Mouse (Mus musculus) right cerebral cortex, adult 18-20 months (tissue): ENCODE results near the gene Lingo1.

Experiments used
- DNase-seq: peaks from one replicate; pipeline ENCODE4 v3.0.0; 2022; ENCODE audit warnings: mixed read lengths

Lingo1 gene

GRCm38 (mm10) chr9:56795721-56796655, at the start of gene Lingo1:
Gene Lingo1, minus strand, starts transcription at chr9:56796468.
- peak; percentile 89 for DNase-seq

GRCm38 (mm10) chr9:56844644-56845043, 48.4 kb upstream of the Lingo1 start:
- no peak for DNase-seq

GRCm38 (mm10) chr9:56843679-56844188, 47.5 kb upstream of the Lingo1 start:
- DNase-seq = peak; percentile 71

- DNase-seq = no peak
Measured at GRCm38 (mm10) chr9:56842303-56842719, 46.0 kb upstream of the Lingo1 start.

- no peak for DNase-seq
Measured at GRCm38 (mm10) chr9:56841864-56842263, 45.6 kb upstream of the Lingo1 start.

- no peak for DNase-seq
Measured at GRCm38 (mm10) chr9:56840721-56841120, 44.5 kb upstream of the Lingo1 start.

DNA sequence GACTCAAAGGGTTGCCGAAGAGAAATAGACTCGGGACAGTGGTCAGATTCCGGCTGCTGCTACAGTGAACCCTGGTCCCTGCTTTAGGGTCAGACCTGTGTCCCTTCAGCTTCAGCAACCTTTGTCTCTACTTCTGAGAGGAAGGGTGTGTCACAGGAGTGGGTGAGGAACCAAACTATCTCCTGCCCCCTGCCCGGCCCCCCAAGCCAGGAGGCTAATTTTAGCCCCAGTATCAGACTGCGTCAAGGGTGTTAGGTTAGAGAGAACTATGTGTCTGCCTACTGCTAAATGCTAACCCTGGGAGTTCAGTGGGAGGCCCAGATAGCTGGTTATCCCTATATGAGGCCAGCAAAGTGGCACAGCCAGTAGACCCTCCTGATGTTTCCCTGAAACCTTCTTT, 38.9 kb upstream of the Lingo1 start:
- DNase-seq = no peak

DNA sequence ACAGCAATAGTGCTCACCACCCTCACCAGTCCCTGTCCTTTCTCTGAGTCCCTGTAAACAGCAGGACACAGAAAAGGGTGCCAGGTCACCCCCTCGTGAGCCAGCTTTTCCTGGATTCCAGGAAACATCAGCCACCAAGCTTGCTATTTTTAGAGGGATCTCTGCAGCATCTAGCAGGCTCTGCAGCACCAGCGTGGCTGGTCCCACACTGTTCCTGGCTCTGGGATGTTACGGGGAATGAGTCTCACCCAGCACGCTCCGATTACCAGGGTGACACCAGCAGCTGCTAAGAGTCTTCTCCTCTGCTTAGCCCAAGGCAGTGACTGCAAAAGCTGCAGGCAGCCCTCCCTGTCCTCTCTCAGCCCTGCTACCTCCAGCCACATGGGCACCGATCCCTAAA, 36.6 kb upstream of the Lingo1 start:
- DNase-seq = peak; percentile 59

DNA sequence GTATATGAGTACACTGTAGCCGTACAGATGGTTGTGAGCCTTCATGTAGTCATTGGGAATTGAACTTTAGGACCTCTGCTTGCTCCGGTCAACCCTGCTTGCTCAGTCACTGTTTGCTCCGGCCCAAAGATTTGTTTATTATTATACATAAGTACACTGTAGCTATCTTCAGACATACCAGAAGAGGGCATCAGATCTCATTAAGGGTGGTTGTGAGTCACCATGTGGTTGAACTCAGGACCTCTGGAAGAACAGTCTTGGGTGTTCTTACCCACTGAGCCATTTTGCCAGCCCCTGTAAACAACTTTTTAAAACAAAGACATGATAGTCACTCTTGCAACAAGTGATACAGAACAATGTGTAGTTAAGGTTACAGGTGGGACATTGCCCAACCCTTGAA, 35.6 kb upstream of the Lingo1 start:
- no peak for DNase-seq

- peak; percentile 34 for DNase-seq
Measured at GRCm38 (mm10) chr9:56830162-56830561, 33.9 kb upstream of the Lingo1 start.

DNA sequence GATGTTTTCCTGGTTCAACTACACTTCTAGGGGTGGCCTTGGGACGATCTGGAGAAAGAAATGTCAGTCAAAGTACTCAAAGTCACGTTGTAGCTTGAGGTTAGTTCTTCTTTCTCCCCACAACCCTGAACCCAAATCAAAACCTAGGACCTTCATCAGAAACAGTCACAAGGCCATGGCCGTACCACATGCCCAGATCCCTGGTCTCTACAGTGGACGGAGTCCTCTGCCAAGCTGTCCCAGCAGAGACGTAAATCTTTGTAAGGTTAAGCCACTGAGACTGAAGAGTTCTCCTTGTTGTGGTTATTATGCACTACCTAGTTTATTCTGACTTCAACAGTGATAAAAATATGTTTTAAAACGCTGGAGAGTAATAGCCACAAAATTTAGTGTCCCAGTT, 32.6 kb upstream of the Lingo1 start:
- DNase-seq = no peak

DNA sequence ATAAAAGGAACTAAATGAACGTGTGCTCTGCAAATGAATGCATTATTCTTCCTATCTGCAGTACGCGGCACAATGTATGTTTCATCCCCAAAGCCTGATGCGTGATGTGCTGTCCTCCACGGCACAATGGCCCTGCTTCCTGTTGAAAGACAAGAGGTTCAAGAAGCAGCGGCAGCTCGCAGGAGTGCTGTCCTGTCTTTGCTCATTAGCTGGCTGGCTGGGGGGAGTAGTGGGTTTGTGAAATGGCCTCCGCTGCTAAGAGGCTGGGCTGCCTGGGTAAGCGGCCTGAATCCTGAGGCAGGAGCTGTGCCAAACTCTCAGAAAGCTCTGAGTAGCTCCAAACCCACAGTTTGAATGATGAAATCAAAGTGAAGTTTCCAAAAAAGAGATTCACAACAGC, 31.9 kb upstream of the Lingo1 start:
- DNase-seq = no peak

DNA sequence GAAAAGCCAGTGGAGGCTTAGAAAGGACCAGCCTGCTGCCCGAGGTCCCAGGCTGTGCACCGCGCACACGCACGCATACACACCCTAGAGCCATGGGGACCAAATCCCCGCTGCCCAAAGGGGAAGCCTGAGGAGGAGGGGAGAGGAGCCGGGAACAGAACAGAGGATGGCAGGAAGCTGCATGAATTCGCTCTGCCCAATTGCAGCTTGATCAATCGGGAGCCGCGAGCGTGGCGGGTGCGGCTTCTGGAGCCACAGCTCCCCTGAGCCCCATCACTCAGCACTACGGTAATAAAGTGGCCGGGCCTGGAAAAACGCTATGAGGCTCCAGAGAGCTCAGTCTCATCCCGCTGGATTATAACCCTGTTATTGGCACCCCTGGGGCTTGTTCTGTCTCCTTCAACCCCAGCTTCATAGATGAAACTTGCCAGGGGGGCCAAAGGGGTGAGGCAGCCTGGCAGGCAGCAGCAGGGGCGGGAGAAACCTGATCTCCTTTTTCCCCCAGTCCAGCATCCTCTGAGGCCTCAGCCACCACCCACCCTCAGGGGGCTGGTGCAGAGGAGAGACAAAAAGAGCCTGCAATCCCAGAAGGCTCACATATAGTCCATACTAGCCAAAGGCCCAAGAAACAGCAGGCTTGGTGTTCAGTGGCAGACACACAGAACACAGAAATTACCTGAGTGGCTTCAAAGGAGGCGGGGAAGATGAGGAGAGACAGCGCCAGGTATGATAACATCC, 29.4 kb upstream of the Lingo1 start:
- no peak for DNase-seq

GRCm38 (mm10) chr9:56824900-56825299, 28.6 kb upstream of the Lingo1 start:
- peak; percentile 50 for DNase-seq

DNA sequence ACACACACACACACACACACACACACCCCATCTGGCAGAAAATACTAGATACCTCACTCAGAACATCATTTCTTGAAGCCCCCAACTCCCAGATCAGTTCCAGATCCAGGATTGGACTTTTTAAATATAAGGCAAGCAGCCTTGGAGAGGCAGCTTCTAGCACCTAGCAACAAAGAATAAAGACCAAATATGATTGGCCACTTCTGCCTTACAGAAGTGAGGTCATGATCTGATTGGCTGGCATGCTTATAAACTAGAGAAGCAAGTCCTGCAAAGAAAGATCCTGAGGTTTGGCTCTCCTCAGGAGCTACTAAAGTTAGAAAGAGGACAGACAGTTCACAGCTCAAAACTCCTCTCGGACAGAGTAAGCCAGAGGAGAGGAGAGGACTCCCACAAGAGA, 14.6 kb upstream of the Lingo1 start:
- DNase-seq = no peak

- DNase-seq = no peak
Measured at GRCm38 (mm10) chr9:56807990-56808389, 11.7 kb upstream of the Lingo1 start.

DNA sequence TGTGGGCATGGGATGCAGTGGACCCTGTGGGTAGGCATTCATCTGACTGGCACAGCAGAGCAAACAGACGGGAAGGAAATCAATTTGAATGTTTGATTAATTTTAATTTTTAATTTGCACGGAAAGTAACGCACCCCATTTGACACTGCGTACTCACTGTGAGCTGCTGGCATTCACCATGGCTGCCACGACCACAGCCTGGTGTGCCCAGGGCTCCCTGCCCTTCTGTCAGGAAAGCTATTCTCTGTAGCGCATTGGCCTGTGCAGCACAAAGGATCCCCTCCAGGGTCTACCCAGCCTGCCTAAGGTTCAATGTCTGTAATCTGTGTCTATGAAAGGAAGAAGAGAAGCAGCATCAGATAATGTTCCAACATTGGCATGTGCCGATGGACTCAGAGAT, 6.9 kb upstream of the Lingo1 start:
- DNase-seq = no peak

- peak; percentile 86 for DNase-seq
Measured at GRCm38 (mm10) chr9:56797876-56798275, 1.6 kb upstream of the Lingo1 start.

- peak; percentile 41 for DNase-seq
Measured at GRCm38 (mm10) chr9:56796656-56797131, 426 bp upstream of the Lingo1 start.

DNA sequence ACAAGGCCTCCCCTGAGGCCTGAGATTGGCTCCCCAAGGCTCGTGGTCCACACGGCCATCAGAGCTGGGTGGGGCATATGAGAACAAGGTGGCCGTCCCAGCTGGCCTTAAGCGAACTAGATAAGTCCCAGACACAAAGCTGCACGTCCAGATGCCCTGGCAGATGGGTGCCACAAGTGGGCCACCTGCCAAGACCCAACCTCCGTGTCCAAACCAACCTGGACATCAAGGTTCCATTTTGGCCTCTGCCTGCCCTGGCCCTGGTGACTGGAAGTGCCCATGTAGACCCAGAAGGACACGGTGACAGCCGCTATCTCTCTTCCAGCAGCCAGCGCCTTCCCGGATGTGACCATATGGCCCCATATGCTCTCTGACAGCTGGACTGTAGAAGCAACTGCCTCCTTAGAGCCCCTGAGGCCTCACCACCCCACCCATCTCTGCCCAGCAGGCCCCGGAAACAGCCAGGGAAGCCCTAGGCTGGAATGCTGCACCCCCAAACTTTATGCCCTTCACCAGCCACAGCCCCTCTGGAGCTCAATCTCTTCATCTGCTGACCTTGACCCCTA, 4.5 kb downstream of the Lingo1 start:
- no peak for DNase-seq

DNA sequence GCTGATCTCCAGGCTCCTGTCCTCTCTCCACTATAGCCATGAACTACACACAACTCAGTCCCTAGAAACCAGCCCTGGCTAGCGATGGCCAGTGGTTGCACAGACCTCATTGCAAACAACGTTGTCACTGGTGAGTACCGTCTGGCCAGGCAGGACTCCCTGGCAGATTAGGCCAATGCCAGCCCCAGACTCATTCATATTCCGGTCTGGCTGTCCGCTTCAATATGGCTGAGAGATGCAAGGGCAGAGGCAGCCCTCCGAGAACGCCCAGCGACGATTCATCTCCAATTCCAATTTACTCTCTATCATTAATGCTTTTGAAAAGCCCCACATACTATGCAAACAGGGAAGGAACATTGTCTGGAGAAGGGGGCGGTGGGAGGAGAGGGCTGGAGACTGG, 11.7 kb downstream of the Lingo1 start:
- no peak for DNase-seq

GRCm38 (mm10) chr9:56776881-56777801, 19.1 kb downstream of the Lingo1 start:
- DNase-seq = no peak
